Mouse (Mus musculus): ENCODE measurements at regions not wholly inside any gene's neighbourhood (a gene's known extent, or its start where the extent isn't known, plus 50 kb on each side); places are given as distances from the start of the nearest gene placed in this dataset.

DNA sequence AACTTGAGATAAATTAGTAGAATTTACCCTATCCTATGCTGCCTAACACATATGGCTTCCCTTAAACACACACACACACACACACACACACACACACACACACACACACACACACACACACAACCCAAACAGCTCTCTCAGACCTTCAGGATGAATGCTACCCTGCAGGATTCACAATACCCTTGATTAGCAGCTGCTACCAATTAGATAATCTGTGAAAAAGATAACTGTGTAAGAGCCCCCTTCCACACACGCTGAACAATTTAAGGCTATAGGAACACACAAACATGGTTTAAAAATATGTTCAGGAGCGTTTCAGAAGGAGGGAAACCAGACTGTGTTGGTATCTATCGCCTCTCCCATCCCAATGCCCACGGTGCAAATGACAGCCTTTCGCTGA is 258.6 kb downstream of the Dact1 start:
- H3K27me3 ChIP-seq (ENCODE audit: control insufficient read depth, insufficient read depth, low read length), result no peaks in the 10 kb centered on the region
- H3K36me3 ChIP-seq (ENCODE audit: control insufficient read depth, insufficient read depth, low read length), result no peaks in the 10 kb centered on the region
- no peak overlapping the region for H3K4me3 ChIP-seq
- H3K4me1 ChIP-seq (ENCODE audit: control insufficient read depth, insufficient read depth, low read length), result no peaks in the 10 kb centered on the region
- DNase-seq, result no peak
- no peaks in the 10 kb centered on the region for H3K79me2 ChIP-seq (replicated peaks; ENCODE audit: control insufficient read depth, insufficient read depth, low read length)
- intact Hi-C loops (cut with DNase I), result no loop called here
- H3K9ac ChIP-seq (ENCODE audit: low read depth, low read length), result no peak overlapping the region
- TF ChIP-seq CTCF (IDR thresholded peaks at IDR 0.05) (no peak), EP300 (IDR thresholded peaks at IDR 0.05; ENCODE audit: insufficient read depth, low read depth, low read length) (no peak), POLR2A (IDR thresholded peaks at IDR 0.05; ENCODE audit: insufficient read depth, low read depth, low read length) (no peak)
- H3K27ac ChIP-seq, result no peak overlapping the region
- WGBS, result 76% methylated on average over 5 of the region's 5 CpGs

DNA sequence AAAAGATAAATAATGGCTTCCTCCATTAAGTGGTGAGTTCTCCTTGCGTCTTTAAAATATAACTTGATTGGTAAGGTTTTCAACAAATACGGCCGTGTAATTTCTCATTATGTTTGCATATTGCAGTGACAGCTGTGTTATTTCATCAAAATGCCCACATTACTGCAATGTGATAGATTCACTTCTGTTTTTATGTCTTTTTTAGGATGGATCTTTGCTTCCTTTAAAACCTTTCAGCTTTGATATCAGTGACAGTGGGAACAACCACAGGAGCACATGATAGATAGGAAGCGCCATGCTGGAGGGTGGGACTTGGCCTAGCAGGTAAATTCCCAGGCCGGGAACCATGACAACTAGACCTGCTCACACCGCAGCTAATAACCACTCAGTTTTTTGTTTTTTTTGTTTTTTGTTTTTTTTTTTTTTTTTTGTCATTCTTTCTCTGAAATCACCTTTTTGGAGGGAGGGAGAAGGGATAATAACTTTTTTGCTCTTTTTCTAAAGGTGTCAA is 259.3 kb downstream of the Dact1 start:
- H3K27ac ChIP-seq, result no peak overlapping the region
- no peak for TF ChIP-seq POLR2A (IDR thresholded peaks at IDR 0.05; ENCODE audit: insufficient read depth, low read depth, low read length)
- TF ChIP-seq CTCF (IDR thresholded peaks at IDR 0.05), result no peak
- no peak for TF ChIP-seq EP300 (IDR thresholded peaks at IDR 0.05; ENCODE audit: insufficient read depth, low read depth, low read length)
- 85% methylated on average over 6 of the region's 6 CpGs for WGBS
- no peaks in the 10 kb centered on the region for H3K4me1 ChIP-seq (ENCODE audit: control insufficient read depth, insufficient read depth, low read length)
- H3K79me2 ChIP-seq (replicated peaks; ENCODE audit: control insufficient read depth, insufficient read depth, low read length), result no peaks in the 10 kb centered on the region
- no peaks in the 10 kb centered on the region for H3K36me3 ChIP-seq (ENCODE audit: control insufficient read depth, insufficient read depth, low read length)
- H3K27me3 ChIP-seq (ENCODE audit: control insufficient read depth, insufficient read depth, low read length), result no peaks in the 10 kb centered on the region
- H3K9ac ChIP-seq (ENCODE audit: low read depth, low read length), result no peak overlapping the region
- DNase-seq, result no peak
- intact Hi-C loops (cut with DNase I), result no loop called here
- no peak overlapping the region for H3K4me3 ChIP-seq

DNA sequence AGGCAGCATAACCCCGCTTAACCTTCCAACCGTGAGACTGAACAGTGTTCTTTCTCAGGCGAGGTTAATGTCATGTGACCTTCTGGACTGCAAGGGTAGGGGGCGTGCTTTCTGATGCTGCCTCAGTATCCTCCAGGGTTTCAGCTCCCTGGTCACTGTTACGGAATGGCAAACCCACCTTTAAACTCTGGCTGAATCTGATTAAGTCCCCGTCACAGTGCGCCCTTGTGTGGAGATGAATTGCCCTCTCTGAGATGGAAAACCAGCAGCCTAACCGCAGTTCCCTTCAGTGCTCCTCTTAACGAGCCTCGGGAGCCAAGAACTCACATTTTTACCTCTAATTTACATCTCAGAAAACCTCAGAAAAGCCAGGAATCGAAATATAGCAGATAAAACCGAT is 260.0 kb downstream of the Dact1 start:
- WGBS, result 70% methylated on average over 12 of the region's 12 CpGs
- Histone ChIP-seq H3K27ac (no peak overlapping the region), H3K27me3 (ENCODE audit: control insufficient read depth, insufficient read depth, low read length) (no peaks in the 10 kb centered on the region), H3K4me3 (no peak overlapping the region), H3K9ac (ENCODE audit: low read depth, low read length) (no peak overlapping the region), H3K79me2 (replicated peaks; ENCODE audit: control insufficient read depth, insufficient read depth, low read length) (no peaks in the 10 kb centered on the region), H3K4me1 (ENCODE audit: control insufficient read depth, insufficient read depth, low read length) (no peaks in the 10 kb centered on the region), H3K36me3 (ENCODE audit: control insufficient read depth, insufficient read depth, low read length) (no peaks in the 10 kb centered on the region)
- intact Hi-C loops (cut with DNase I), result no loop called here
- TF ChIP-seq EP300 (IDR thresholded peaks at IDR 0.05; ENCODE audit: insufficient read depth, low read depth, low read length) (no peak), POLR2A (IDR thresholded peaks at IDR 0.05; ENCODE audit: insufficient read depth, low read depth, low read length) (no peak), CTCF (IDR thresholded peaks at IDR 0.05) (no peak)
- no peak for DNase-seq

DNA sequence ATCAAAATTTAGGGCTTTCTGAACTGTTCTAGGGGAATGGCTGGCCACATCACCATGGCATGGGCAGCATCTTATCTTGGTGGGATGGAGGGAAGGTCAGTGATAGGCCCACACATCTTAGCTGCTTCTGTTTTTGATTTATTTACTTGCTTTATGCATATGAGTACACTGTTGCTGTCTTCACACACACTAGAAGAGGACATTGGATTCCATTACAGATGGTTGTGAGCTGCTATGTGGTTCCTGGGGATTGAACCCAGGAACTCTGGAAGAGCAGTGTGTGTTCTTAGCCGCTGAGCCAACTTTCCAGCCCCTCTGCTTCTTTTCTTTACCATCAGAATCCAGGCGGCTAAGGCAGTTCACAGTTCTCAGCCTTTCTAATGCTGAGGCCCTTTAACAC is 260.4 kb downstream of the Dact1 start:
- TF ChIP-seq CTCF (IDR thresholded peaks at IDR 0.05) (no peak), EP300 (IDR thresholded peaks at IDR 0.05; ENCODE audit: insufficient read depth, low read depth, low read length) (no peak), POLR2A (IDR thresholded peaks at IDR 0.05; ENCODE audit: insufficient read depth, low read depth, low read length) (no peak)
- H3K36me3 ChIP-seq (ENCODE audit: control insufficient read depth, insufficient read depth, low read length), result no peaks in the 10 kb centered on the region
- H3K9ac ChIP-seq (ENCODE audit: low read depth, low read length), result no peak overlapping the region
- no peaks in the 10 kb centered on the region for H3K4me1 ChIP-seq (ENCODE audit: control insufficient read depth, insufficient read depth, low read length)
- intact Hi-C loops (cut with DNase I), result no loop called here
- WGBS, result 82% methylated on average over 2 of the region's 2 CpGs
- no peak for DNase-seq
- H3K27ac ChIP-seq, result no peak overlapping the region
- no peak overlapping the region for H3K4me3 ChIP-seq
- H3K79me2 ChIP-seq (replicated peaks; ENCODE audit: control insufficient read depth, insufficient read depth, low read length), result no peaks in the 10 kb centered on the region
- no peaks in the 10 kb centered on the region for H3K27me3 ChIP-seq (ENCODE audit: control insufficient read depth, insufficient read depth, low read length)

DNA sequence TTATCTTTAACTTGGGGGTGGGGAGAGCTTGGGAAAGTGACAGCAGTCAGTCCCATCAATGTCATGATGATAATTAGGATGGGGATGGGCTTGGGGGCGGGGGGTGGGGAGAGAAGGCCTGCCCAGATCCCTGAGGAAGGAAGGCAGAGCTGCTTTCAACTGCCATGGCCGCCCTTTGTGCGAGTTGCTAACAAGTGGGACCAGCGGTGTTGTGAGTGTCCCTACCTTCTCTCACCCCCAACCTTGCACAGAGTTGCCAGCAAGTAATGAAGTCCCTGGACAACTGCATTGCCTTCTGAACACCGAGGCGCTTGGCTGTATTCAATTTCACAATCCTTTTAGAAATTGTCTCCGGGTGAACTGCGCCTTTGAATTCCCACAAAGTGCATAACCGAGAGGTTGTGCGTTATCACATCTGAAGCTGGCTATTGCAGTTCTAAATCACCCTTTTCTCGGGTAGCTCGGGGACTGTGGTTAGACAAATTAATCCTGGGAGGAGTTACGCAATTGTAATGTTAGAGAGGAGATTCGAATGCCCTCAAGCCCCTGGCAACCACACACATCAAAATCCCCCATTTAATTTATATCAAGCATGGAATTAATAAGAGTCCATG is 257.9 kb upstream of the Daam1 start:
- 68% methylated on average over 14 of the region's 14 CpGs for WGBS
- H3K4me1 ChIP-seq (ENCODE audit: control insufficient read depth, insufficient read depth, low read length), result no peaks in the 10 kb centered on the region
- intact Hi-C loops (cut with DNase I), result no loop called here
- no peak overlapping the region for H3K4me3 ChIP-seq
- H3K36me3 ChIP-seq (ENCODE audit: control insufficient read depth, insufficient read depth, low read length), result no peaks in the 10 kb centered on the region
- H3K9ac ChIP-seq (ENCODE audit: low read depth, low read length), result no peak overlapping the region
- DNase-seq, result no peak
- H3K27me3 ChIP-seq (ENCODE audit: control insufficient read depth, insufficient read depth, low read length), result no peaks in the 10 kb centered on the region; the same call in 1 of the 2 replicates
- no peak overlapping the region for H3K27ac ChIP-seq
- TF ChIP-seq EP300 (IDR thresholded peaks at IDR 0.05; ENCODE audit: insufficient read depth, low read depth, low read length) (no peak), POLR2A (IDR thresholded peaks at IDR 0.05; ENCODE audit: insufficient read depth, low read depth, low read length) (no peak), CTCF (IDR thresholded peaks at IDR 0.05) (no peak)
- no peaks in the 10 kb centered on the region for H3K79me2 ChIP-seq (replicated peaks; ENCODE audit: control insufficient read depth, insufficient read depth, low read length)

DNA sequence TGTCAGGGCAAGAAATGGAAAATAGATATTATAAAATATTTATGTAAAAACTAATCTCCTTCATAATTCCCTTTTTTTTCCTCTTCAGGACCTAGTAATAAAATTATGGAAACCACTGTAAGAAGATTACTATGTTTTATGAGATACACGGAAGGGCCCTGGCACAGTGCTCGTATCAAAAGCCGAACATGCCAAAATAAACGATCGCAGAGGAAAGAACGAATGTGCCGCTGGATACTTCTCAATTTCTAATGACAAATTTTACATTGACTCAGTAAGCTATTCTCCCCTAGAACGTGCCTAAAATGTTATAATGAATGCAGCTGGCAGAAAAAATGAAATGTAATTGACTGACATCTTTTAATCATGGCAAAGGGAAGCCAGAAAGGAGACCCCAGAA is 257.4 kb upstream of the Daam1 start:
- no peak overlapping the region for H3K4me3 ChIP-seq
- H3K9ac ChIP-seq (ENCODE audit: low read depth, low read length), result no peak overlapping the region
- no peaks in the 10 kb centered on the region for H3K79me2 ChIP-seq (replicated peaks; ENCODE audit: control insufficient read depth, insufficient read depth, low read length)
- no peaks in the 10 kb centered on the region; the same call in 1 of the 2 replicates for H3K27me3 ChIP-seq (ENCODE audit: control insufficient read depth, insufficient read depth, low read length)
- no peak for DNase-seq
- TF ChIP-seq POLR2A (IDR thresholded peaks at IDR 0.05; ENCODE audit: insufficient read depth, low read depth, low read length) (no peak), CTCF (IDR thresholded peaks at IDR 0.05) (no peak), EP300 (IDR thresholded peaks at IDR 0.05; ENCODE audit: insufficient read depth, low read depth, low read length) (no peak)
- H3K27ac ChIP-seq, result no peak overlapping the region
- H3K4me1 ChIP-seq (ENCODE audit: control insufficient read depth, insufficient read depth, low read length), result no peaks in the 10 kb centered on the region
- no peaks in the 10 kb centered on the region for H3K36me3 ChIP-seq (ENCODE audit: control insufficient read depth, insufficient read depth, low read length)
- intact Hi-C loops (cut with DNase I), result no loop called here
- WGBS, result 67% methylated on average over 8 of the region's 8 CpGs
